Mouse (Mus musculus): ENCODE data around the gene Ttyh3. TPM values are rescaled to one million over a fixed set of nuclear protein-coding genes. Genes with fewer than 3 reads are reported as not detected.

Ttyh3 gene
- polyA plus RNA-seq, 1 experiment from 2014 or later = 8.5 TPM

DNA sequence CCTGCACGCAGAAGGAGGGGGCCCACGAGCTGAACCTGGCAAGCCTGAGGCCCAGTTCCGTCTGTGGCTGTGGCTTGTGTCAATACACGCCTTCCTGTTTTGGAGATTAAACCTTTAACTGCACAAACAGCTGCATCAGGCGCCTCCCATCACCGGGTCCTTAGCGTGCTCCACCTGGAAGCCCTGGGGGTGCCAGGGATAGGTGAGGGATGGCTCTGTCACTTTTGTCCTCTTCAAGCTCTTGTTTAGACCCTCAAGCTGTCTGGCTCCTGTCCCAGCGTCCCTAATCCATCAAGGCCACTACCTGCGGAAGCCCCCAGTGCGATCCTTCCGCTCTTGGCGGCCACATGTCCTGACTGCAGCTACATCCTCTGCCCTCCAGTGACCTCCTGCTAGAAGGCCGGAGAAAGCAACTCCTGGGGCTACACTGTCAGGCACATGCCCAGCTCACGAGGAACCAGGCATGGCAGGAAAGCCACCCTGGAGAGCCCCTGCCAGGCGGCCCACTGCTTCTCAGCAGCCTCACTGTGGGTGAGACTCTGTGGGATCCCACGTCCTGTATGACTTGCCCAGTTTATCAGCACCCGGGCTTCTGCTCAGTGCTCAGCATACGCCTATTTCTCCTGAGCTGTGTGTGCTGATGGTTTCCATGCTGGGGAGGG lies 51.8 kb downstream of the Ttyh3 start:
- Histone ChIP-seq H3K4me3 (ENCODE audit: low read depth, low read length) (no peak overlapping the region), H3K4me2 (replicated peaks; ENCODE audit: low read depth) (no peak overlapping the region; the same call in 1 of the 2 replicates), H3K9me3 (ENCODE audit: control insufficient read depth, low read length) (no peaks in the 10 kb centered on the region), H3K9ac (ENCODE audit: low read length) (0 out of 2 replicates have a peak overlapping the region, but pooled peaks have one; percentile 13), H3K27me3 (ENCODE audit: control insufficient read depth, insufficient read depth, low read length) (no peaks in the 10 kb centered on the region), H3K27ac (replicated peaks) (peak overlapping the region; percentile 58; the same call in 1 of the 2 replicates), H3K4me1 (replicated peaks; ENCODE audit: control insufficient read depth, insufficient read depth) (peaks cover 3% of the 10 kb centered on the region; the same call in 1 of the 2 replicates), H3K36me3 (ENCODE audit: control insufficient read depth, insufficient read depth, low read length) (no peaks in the 10 kb centered on the region)
- DNase-seq (ENCODE audit: low spot score) (peak; percentile 77), ATAC-seq (ENCODE audit: low FRiP score, low TSS enrichment) (peak; percentile 82)
- 39% methylated on average over 18 of the region's 18 CpGs for WGBS
- TF ChIP-seq EP300 (optimal IDR thresholded peaks at IDR 0.05) (no peak), CTCF (IDR thresholded peaks at IDR 0.05; ENCODE audit: low read depth) (no peak)

DNA sequence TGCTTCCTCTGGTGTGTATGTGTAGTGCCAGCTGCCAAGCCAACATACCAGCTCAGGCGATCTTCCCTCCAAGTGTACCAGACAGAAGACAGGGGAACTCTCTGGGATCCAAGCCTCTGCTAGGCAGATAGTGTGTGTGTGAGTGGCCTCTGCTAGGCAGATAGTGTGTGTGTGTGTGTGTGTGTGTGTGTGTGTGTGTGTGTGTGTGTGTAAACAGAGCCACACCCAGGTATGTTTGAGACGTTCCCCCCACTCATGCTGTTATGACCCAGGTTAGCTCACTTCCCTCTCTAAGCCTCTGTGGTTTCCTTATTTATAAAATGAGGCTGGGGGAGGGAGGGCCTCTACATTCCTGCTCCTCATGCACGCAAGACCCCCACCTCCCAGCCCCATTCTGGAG lies 52.4 kb downstream of the Ttyh3 start:
- H3K27me3 ChIP-seq (ENCODE audit: control insufficient read depth, insufficient read depth, low read length) = no peaks in the 10 kb centered on the region
- DNase-seq (ENCODE audit: low spot score) (peak; percentile 64), ATAC-seq (ENCODE audit: low FRiP score, low TSS enrichment) (peak; percentile 67)
- no peaks in the 10 kb centered on the region for H3K36me3 ChIP-seq (ENCODE audit: control insufficient read depth, insufficient read depth, low read length)
- H3K9me3 ChIP-seq (ENCODE audit: control insufficient read depth, low read length) = no peaks in the 10 kb centered on the region
- H3K4me1 ChIP-seq (replicated peaks; ENCODE audit: control insufficient read depth, insufficient read depth) = peaks cover 3% of the 10 kb centered on the region; the same call in 1 of the 2 replicates
- peak overlapping the region; percentile 58; the same call in 1 of the 2 replicates for H3K27ac ChIP-seq (replicated peaks)
- WGBS = 20% methylated on average over 3 of the region's 3 CpGs
- no peak overlapping the region for H3K4me3 ChIP-seq (ENCODE audit: low read depth, low read length)
- H3K4me2 ChIP-seq (replicated peaks; ENCODE audit: low read depth) = no peak overlapping the region; the same call in 1 of the 2 replicates
- no peak for TF ChIP-seq EP300 (optimal IDR thresholded peaks at IDR 0.05)
- no peak for TF ChIP-seq CTCF (IDR thresholded peaks at IDR 0.05; ENCODE audit: low read depth)
- no peak overlapping the region for H3K9ac ChIP-seq (ENCODE audit: low read length)

DNA sequence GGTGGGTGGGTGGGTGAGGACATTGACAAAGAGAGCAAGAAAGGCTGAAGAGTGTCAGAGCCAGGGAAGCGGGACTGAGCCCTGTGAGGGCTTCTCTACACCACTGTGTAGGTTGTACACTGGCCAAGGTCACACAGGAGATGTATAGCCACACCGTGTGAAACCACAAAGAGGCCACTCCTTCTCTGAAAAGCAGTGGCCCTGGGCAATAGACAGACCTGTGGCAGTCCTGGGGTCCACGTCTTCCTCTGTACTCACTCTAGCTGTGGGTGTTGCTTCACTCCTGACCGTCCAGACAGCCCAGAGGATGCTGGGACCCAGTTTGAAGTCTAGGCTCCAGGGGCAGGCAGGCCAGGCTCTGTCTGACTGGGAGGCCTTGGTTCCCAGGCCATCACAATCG lies 54.0 kb downstream of the Ttyh3 start:
- Histone ChIP-seq H3K4me3 (ENCODE audit: low read depth, low read length) (no peak overlapping the region), H3K9ac (ENCODE audit: low read length) (no peak overlapping the region), H3K4me2 (replicated peaks; ENCODE audit: low read depth) (no peak overlapping the region), H3K27me3 (ENCODE audit: control insufficient read depth, insufficient read depth, low read length) (no peaks in the 10 kb centered on the region), H3K9me3 (ENCODE audit: control insufficient read depth, low read length) (no peaks in the 10 kb centered on the region), H3K36me3 (ENCODE audit: control insufficient read depth, insufficient read depth, low read length) (no peaks in the 10 kb centered on the region), H3K27ac (replicated peaks) (no peak overlapping the region), H3K4me1 (replicated peaks; ENCODE audit: control insufficient read depth, insufficient read depth) (peaks cover 3% of the 10 kb centered on the region; the same call in 1 of the 2 replicates)
- TF ChIP-seq CTCF (IDR thresholded peaks at IDR 0.05; ENCODE audit: low read depth) = no peak
- TF ChIP-seq EP300 (optimal IDR thresholded peaks at IDR 0.05) = no peak
- ATAC-seq (ENCODE audit: low FRiP score, low TSS enrichment) (no peak), DNase-seq (ENCODE audit: low spot score) (no peak)
- WGBS = 79% methylated on average over 5 of the region's 5 CpGs

DNA sequence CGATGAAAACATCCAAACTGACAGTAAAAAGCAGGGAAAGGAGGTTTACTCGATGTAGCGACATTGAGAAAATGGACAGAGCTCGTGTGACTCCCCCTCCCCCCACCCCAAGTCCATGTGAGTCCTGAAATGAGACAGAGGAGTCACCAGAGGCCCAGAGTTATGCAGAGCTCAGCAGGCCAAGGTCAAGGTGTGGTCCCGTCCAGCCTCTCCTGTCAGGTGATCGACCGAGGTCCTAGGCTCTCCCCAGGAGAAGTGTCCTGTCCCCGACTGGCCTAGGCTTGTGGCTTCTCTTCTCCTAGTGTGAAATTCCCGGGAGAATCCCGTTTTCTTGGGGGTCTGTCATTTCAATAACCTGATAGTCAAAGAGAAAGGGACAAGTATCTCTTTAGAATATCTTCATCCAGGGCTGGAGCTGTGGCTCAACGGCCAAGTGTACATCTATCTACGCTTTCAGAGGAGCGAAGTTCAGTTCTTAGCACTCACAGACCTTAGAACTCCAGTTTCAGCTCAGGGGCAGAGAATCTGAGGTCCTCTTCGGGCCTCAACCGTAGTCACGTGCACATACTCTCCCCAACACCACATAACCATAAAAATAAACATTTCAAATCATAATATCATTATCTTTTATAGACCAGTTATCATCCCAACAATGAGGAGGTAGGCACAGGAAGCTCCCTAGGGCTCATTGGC lies 59.6 kb downstream of the Ttyh3 start:
- Histone ChIP-seq H3K9me3 (ENCODE audit: control insufficient read depth, low read length) (no peaks in the 10 kb centered on the region), H3K4me1 (replicated peaks; ENCODE audit: control insufficient read depth, insufficient read depth) (no peaks in the 10 kb centered on the region), H3K27ac (replicated peaks) (no peak overlapping the region), H3K36me3 (ENCODE audit: control insufficient read depth, insufficient read depth, low read length) (no peaks in the 10 kb centered on the region), H3K27me3 (ENCODE audit: control insufficient read depth, insufficient read depth, low read length) (no peaks in the 10 kb centered on the region), H3K9ac (ENCODE audit: low read length) (no peak overlapping the region), H3K4me3 (ENCODE audit: low read depth, low read length) (no peak overlapping the region), H3K4me2 (replicated peaks; ENCODE audit: low read depth) (no peak overlapping the region)
- ATAC-seq (ENCODE audit: low FRiP score, low TSS enrichment) = no peak
- 86% methylated on average over 16 of the region's 16 CpGs for WGBS
- no peak for TF ChIP-seq EP300 (optimal IDR thresholded peaks at IDR 0.05)
- no peak for TF ChIP-seq CTCF (IDR thresholded peaks at IDR 0.05; ENCODE audit: low read depth)
- DNase-seq (ENCODE audit: low spot score) = no peak

GRCm38 (mm10) chr5:140583732-140584368 lies 65.0 kb downstream of the Ttyh3 start:
- no peaks in the 10 kb centered on the region for H3K36me3 ChIP-seq (ENCODE audit: control insufficient read depth, insufficient read depth, low read length)
- DNase-seq (ENCODE audit: low spot score) (no peak), ATAC-seq (ENCODE audit: low FRiP score, low TSS enrichment) (peak; percentile 25; the same call in 1 of the 2 replicates)
- TF ChIP-seq CTCF (IDR thresholded peaks at IDR 0.05; ENCODE audit: low read depth) (no peak), EP300 (optimal IDR thresholded peaks at IDR 0.05) (no peak)
- no peak overlapping the region for H3K27ac ChIP-seq (replicated peaks)
- H3K4me1 ChIP-seq (replicated peaks; ENCODE audit: control insufficient read depth, insufficient read depth) = no peaks in the 10 kb centered on the region
- H3K9ac ChIP-seq (ENCODE audit: low read length) = no peak overlapping the region
- H3K9me3 ChIP-seq (ENCODE audit: control insufficient read depth, low read length) = no peaks in the 10 kb centered on the region
- H3K4me3 ChIP-seq (ENCODE audit: low read depth, low read length) = no peak overlapping the region
- H3K4me2 ChIP-seq (replicated peaks; ENCODE audit: low read depth) = no peak overlapping the region
- no peaks in the 10 kb centered on the region for H3K27me3 ChIP-seq (ENCODE audit: control insufficient read depth, insufficient read depth, low read length)
- 61% methylated on average over 6 of the region's 6 CpGs for WGBS

Data from stomach, postnatal 0 days (tissue).